Mouse (Mus musculus): ENCODE results near the gene Irs3.

Irs3 gene

GRCm38 (mm10) chr5:137654746-137655145, 9.2 kb upstream of the Irs3 start:
- no peak for DNase-seq

GRCm38 (mm10) chr5:137653366-137653765, 7.9 kb upstream of the Irs3 start:
- no peak for DNase-seq

GRCm38 (mm10) chr5:137652474-137652873, 7.0 kb upstream of the Irs3 start:
- DNase-seq, result peak; percentile 77

DNA sequence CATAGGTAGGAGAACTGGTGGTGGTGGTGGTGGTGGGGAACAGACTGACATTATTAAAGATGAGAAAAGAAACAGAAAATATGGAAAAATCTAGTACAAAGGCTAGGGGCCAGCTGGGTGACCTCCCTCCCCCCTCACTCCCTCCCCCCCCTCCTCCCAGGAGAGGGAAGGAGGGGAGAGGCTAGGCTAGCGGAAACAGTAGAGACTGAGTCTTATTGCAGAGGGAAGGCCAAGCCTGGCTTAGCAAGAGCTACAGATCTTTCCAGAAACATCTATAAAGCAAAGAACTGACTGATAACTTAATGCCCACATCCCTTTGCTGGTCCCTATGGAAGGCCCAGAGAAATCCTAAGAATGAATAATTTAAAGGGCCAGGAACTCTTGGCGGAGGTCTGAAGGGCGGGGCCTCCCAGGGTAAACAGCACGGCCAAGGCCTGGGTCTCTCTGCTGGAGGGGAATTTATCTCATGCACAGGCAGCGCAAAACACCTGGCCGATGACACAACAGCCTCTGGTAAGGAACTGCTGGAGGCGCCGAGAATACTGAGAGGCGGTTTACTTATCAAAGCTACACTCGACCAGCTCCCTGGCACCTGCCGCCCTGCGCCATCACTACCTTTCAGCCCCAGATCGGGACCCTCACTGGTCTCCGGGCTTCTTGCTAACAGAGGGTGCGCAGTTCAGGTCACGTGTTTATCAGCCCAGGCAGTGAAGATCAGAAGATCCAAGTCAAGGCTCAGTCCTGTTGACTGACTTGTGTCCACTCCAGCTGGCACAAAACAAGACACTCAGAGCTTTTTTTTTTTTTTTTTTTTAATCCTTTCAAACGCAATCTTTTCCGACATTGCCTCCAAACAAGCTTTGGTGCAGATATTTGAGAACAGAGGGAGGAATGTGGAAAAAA, 4.4 kb upstream of the Irs3 start:
- no peak for DNase-seq

GRCm38 (mm10) chr5:137649251-137649650, 3.7 kb upstream of the Irs3 start:
- DNase-seq, result no peak

DNA sequence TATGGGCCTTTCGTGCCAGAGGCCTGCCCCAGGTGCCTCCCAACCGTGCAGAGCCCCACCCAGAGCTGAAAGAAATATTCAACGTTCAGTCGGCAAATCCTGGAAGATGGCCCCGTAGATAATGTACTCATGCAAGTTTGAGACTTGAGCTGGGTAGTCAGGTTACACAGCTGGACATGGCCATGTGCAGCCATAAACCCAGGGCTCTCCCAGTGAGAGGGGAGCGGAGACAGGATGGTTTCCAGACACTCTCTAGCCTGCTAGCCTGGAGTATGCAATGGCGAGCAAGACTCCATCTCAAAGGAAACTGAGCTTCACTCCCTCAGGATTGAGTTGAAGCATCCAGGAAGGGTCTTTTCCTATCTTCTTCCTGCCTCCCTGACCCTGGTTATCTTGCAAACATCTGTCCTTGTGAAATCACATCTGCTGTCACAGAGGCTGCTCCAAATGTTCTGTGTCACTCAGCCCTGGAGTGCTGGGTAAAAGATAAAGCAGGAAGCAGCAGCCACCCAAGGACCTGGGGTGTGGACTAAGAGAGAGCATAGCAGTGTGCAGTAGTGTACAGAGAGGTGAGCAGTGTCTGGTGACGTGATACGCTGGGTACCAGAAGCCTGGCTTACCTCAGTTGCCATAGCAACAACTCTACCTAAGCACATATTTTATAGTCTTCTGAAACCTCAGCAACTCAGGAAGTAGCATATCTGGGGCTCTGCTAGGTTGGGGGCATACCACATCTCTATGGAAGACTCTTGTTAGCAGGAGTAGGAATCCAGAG, 2.5 kb upstream of the Irs3 start:
- no peak for DNase-seq

GRCm38 (mm10) chr5:137645091-137645651, 343 bp downstream of the Irs3 start:
- DNase-seq, result no peak

DNA sequence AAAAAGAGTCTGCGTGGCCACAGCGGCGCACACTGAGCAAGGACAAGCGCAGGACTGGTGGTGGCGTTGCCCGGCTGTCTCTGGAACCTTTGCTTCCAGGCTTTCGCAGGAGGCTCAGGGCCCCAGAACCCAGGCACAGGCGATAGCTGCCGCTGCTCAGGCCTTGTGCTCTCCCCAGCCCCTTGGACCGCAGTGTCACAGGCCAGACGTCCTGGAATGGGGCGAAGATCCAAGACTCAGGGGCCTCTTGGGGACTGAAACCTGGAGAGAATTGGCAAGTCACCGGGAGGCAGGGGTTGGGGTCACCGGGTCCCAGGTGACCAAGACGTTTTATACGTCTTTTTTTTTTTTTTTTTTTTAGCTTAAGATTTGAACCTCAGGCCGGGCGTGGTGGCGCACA, 1.0 kb downstream of the Irs3 start:
- no peak for DNase-seq

DNA sequence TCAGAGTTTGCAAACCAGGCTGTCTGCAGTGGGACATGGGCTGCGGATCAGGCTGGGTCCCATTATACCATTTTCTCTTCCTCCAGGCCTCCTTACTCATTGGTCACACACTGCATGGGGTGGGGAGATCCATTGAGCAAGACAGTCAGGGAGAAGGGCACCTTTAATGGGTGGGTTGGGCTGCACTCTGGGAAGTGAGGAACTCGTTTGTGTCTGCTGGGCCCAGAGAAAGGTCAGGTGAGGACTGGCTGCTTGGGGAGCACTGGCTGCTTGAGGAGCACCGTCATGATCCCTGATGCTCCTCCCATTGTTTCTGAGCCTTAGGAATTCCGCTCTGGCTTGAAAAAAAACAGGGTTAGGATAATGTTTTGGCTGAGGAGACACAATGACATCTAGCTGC, 2.6 kb downstream of the Irs3 start:
- DNase-seq, result no peak

- DNase-seq, result peak in 1 of 2 experiments; percentile 27
Measured at GRCm38 (mm10) chr5:137641054-137641453, 4.5 kb downstream of the Irs3 start, which contains the start of gene Sap25. Gene Sap25, plus strand, starts transcription at chr5:137641334.

DNA sequence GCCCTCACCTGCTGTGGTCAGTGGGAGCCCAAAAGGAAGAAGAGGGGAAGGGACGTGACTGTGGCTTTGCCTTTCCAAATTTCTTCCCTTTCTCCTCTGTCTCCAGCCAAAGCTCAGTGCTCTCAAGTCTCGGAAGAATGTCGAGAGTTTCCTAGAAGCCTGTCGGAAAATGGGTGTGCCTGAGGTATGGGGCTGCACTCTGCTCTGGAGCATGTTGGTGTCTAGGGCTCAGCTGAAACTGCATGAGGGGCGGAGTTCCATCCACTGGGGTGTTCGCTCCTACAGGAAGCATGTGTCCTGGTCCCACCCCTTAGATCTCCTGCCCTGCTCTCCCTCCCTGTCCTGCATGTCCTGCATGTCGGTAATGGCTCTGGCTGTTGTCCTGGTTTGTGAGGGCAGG, 6.0 kb downstream of the Irs3 start:
- DNase-seq, result no peak

DNA sequence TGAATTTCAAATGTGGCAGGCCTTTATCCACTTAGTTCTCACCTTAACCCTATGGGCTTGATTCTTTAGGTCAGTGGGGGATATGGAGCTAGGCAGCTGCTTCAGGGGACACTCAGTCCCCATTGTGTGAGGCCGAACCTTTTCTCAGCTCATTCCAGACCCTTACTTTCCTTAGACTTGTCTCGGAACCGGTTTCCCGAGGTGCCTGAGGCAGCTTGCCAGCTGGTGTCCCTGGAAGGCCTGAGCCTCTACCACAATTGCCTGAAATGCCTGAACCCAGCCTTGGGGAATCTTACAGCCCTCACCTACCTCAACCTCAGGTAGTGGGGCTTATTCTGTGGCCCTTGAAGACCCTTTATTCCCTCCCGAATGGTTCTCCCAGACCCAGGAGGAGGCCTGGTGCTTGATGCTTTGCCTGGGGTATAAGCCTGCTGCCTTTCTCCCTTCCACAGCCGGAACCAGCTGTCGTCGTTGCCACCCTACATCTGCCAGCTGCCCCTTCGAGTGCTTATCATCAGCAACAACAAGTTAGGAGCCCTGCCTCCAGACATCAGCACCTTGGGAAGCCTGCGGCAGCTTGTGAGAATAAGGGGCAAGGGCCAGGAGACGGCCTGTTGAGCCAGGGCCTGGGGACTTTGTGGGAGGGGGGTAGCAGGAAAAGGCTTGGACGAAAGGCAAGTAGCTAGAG, 12.0 kb downstream of the Irs3 start:
- no peak for DNase-seq

DNA sequence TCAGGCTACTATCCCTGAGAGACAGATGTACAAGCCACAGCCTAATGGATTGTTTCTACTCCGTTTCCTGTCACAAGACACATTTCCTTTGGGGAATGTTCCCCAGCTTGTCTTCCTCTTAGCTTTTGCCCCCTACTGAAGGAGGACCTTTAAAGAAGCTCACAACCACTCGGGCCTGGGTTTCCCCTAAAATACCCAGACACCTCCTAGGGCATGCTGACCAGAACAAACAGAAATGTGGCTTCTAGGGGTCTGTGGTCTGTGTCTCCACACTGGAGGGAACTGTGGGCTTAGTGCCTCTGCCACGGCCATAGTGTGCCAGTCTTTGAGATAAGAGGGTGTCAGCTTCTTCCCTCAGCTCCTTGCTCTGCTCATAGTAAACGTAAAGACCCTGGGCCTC, 13.9 kb downstream of the Irs3 start:
- DNase-seq, result no peak

GRCm38 (mm10) chr5:137631171-137631570, 14.3 kb downstream of the Irs3 start:
- DNase-seq, result no peak

DNA sequence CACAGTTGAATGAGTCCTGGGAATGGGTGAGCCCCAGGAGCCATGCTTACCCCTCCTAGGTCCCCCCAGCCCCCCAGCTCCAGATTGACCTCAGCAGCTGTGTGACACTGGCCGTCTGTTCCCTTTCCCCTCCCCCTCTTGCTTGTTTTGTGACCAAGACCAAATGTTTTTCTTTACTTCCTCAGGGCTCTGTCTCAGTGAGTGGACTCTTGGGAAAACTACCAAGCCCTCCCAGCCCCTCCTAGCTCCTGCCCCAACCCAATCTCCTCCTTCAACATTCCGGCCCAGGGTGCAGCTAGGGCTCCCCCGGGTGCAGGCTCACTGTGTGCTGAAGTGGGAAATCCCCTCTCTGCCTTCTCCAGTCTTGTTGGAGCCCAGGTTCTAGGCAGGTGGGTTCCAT, 14.9 kb downstream of the Irs3 start:
- DNase-seq, result no peak

DNA sequence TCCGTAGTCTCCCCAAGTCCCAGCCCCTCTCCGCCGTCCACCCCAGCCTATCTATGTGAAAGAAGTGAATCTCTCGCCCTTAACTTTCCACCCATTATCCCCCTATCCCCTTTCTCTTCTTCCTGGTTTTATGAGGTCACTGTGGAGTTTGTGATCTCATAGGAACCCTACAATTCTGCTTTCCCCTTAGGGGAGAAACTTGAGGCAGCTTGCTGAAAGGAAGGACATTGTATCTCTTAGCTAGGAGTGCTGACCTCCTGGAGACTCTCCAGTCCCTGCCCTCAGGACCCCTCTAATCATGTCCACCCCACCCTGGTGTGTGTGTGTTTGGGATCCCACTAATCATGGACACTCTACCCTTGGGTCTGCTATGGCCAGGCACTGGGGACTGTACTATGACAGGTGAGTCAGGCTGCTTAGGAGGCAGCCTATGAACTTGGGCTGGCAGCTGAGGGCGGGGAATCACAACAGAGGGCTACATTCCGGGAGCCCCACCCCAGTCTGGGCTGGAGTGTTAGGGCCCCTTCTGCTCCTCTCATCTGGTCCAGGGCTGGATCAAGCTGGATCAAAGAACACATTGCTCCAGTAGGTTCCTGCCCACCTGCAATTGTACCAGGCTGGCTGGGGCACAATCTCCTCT, 15.5 kb downstream of the Irs3 start:
- no peak for DNase-seq

GRCm38 (mm10) chr5:137629306-137629721, 16.2 kb downstream of the Irs3 start:
- DNase-seq, result no peak

- peak; percentile 98 to 99 for DNase-seq
Measured at GRCm38 (mm10) chr5:137628498-137629305, 16.8 kb downstream of the Irs3 start, which contains the start of the genes Fbxo24, Lrch4 and Gm20605. Gene Fbxo24, minus strand, starts transcription at chr5:137629002. Gene Lrch4, plus strand, starts transcription at chr5:137629121. Gene Gm20605, plus strand, starts transcription at chr5:137629175.

DNA sequence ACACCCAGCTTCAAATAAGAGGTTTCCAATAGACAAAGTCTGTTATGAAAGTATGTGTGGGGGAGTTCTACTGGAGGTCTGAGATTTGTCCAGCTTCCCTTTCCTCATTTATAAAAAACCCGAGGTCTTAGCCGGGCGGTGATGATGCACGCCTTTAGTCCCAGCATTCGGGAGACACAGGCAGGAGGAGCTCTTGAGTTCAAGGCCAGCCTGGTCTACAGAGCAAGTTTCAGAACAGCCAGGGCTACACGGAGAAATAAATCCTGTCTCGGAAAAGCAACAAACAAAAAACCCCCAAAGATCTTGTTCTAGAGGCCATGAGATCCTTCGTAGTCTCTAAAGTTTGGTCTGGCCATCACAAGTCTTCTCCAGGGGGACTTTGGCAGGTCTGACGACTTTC, 17.5 kb downstream of the Irs3 start:
- no peak for DNase-seq

DNA sequence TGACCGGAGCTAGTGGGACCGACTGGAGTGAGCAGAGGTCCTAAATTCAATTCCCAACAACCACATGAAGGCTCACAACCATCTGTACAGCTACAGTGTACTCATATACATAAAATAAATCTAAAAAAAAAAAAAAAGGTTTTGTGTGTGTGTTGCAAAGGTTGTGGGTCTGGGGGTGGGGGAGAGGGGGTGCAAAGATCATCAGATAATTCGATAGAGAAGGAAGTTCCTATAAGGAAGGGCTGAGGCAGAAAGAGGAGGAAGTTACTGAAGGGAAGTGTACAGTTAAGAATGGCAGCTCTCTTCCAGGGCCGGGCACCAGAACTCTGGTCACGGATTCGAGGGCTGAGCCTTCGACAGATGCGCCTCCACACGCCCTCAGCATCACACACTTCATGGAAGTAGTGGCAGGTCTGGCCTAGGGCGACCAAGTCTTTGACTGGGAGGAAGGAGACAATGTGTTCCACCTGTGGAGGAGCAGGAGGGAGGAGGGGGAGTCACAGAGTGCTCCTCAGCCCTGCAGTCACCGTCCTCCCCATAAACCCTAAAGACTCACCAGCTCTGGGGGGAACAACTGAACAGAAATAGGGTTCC, 21.5 kb downstream of the Irs3 start:
- DNase-seq, result no peak

DNA sequence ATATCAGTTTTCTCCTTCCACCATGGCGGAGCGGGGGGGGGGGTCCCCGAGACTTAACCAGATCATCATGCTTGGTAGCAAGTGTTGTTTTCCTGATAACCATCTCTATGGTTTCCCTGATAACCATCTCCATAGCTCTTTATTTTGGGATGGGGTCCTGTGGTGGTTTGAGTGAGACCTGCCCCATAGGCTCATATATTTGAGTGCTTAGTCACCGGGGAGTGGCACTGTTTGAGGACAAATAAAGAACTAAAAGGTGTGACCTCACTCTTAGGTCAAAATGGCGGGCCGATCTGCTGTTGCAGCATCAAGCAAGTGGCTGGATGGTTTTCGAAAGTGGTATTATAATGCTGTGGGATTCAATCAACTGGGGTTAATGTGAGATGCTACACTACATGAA, 30.2 kb downstream of the Irs3 start:
- DNase-seq, result no peak

Data from cerebellum, postnatal 36 days (tissue).